Mouse (Mus musculus) left cerebral cortex, adult 18-20 months (tissue): ENCODE measurements around the gene Stx1a. TPM values are rescaled to one million over a fixed set of nuclear protein-coding genes. Genes with fewer than 3 reads are reported as not detected.
"Not testable (repeated sequence)": the region's sequence is repeated elsewhere in the genome, so short reads cannot be mapped to it uniquely, and the experiment has no call there.

Source experiments
- DNase-seq, 2 experiments: peaks; one replicate each; pipeline ENCODE4 v3.0.0; 2021 to 2022; ENCODE audit warnings: low spot score in 2 of 2, mixed read lengths in 1 of 2
- total RNA-seq, 2 experiments: library from RNA; stranded (reverse); gene quantifications; 2 replicates each; pipeline ENCODE4 v1.2.3; 2021

The Stx1a gene
- total RNA-seq, 2 experiments from 2014 or later: 309 to 311 TPM

DNA sequence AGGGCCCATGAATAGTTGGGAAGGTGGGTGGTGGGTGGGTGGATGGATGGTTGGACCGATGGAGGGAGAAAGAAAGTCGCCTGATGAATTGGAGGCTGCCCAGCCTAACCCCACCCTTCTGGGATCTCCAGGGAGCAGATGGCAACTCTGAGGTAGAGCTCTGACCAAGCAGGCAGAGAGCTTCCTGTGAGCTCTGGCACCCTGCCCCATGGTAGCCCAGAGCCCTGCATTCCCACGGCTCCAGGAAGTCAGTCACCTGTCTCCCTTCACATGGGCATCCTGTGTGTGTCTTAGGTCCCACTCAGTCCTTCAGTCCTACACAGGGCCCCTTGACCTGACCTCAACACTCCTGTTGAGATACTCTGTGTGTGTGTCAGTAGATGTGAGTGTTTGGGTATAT is 14.7 kb downstream of the Stx1a start:
- peak in 1 of 2 experiments; percentile 35 for DNase-seq

GRCm38 (mm10) chr5:135039541-135039940 is 16.3 kb downstream of the Stx1a start:
- peak in 1 of 2 experiments; percentile 49 for DNase-seq

DNA sequence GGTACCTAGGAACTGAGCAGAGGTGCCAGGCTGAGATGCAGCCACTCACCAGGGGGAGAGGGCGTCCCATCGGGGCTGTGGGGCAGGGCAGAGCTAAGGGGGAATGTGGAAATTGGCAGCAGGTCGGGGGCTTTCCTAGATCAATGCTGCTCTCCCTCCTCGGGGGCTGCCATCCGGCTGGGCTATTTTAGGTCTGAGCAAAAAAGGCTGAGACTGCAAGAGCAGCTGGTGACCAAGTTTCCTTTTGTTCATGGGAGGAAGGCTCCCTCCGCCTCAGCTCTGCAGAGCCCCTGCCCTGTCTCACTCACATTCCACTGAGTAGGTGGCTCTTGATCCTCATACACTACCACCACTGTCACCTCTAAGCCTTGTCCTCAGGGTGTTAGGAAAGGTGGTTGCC is 16.8 kb downstream of the Stx1a start:
- DNase-seq: peak in 1 of 2 experiments; percentile 63

GRCm38 (mm10) chr5:135040777-135041176 is 17.5 kb downstream of the Stx1a start:
- peak; percentile 61 to 77 for DNase-seq

DNA sequence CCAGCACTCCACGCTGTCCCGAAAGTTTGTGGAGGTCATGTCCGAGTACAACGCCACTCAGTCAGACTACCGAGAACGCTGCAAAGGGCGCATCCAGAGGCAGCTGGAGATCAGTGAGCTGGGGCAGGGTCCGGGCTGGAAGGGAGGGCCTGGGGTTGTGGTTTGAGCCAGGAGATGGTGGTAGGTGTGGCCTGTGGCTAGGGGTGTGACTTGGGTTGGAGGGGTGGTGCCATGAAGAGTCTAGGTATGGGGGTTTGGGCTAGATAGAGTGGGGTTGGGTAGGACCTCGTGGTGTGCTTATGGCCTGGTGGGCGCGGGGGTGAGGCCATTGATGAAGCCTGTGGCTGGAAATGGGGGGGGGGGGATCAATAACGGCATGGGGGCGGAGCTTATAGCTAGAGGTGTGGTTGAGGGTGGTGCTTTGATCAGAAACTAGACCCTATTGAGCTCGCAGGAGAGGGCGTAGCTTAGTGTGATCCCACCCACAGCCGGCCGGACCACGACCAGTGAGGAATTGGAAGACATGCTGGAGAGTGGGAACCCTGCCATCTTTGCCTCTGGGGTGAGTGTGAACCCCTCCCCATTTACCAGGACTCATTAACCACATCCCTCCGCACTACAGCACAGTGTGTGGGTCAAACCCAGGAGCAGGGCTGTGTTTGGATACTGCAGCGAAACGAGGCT is 19.0 kb downstream of the Stx1a start:
- DNase-seq: no peak

DNA sequence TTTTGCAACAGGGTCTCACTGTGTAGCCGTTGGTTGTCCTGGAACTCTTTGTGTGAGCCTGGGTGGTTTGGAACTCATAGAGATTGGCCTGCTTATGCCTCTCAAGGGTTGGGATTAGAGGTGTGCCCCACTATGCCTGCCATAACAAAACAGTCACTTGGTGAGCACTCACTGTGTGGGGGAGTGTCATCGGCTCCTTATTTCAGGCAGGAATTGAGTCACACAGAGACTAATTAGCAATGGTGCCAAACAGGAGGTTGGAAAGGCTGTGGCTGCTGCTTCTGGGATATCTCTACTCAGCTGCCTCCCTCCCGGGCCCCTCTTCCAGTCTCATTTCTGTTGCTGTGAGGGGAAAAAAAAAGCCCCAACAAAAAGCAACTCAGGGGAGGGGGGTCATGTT is 21.3 kb downstream of the Stx1a start:
- DNase-seq: peak in 1 of 2 experiments; percentile 33

GRCm38 (mm10) chr5:135048539-135048938 is 25.3 kb downstream of the Stx1a start:
- DNase-seq: no peak

GRCm38 (mm10) chr5:135049268-135049667 is 26.0 kb downstream of the Stx1a start:
- not testable (repeated sequence) for DNase-seq

GRCm38 (mm10) chr5:135053356-135053755 is 30.1 kb downstream of the Stx1a start:
- no peak for DNase-seq

DNA sequence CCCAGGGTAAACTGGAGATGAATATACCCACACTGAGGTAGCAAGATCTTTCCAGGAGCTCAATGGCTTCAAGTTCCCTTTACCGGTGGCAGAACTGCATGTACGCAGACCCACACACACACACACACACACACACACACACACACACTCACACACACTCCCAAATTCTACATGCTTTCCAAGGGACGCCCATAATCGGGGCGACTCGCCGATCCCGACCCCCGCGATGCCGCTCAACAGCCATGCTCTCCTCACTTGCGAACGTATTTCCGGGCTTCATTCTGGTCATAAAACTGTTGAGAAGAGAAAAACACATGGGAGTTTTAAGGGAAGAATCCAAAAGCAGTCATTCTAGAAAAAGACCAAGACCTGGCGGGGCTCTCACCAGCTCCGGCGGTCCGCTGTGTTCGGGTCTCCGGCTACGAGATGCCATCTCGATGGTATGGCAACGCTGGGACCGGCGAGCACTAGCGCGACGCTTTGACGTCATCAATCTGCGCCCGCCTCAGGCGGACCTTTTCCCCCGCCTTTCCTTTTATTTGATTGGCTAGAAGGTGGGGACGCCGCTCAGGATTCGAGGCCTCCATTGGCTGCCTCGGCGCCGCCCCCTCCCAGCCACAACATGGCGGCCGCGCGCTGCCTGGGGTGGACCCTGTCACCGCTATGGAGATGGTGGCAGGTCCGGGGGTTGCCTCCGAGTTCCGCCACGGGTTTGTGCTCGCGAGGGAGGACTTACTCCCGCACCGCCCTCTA is 40.5 kb downstream of the Stx1a start, which contains the start of gene Dnajc30:
Gene Dnajc30 (plus strand): TSS at position 574 of the 753 bp plus-strand sequence.
- DNase-seq: peak; percentile 98

DNA sequence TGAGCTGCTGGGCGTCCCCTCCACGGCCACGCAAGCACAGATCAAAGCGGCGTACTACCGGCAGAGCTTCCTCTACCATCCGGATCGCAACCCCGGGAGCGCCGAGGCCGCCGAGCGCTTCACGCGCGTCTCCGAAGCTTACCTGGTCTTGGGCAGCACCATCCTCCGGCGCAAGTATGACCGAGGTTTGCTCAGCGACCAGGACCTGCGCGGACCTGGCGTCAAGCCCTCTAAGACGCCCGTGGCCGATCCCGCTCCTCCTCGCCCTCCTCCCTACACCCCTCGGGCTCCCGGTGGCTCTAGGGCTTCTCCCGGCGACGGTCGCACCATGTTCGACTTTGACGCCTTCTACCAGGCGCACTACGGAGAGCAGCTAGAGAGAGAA is 41.1 kb downstream of the Stx1a start:
- DNase-seq: no peak

DNA sequence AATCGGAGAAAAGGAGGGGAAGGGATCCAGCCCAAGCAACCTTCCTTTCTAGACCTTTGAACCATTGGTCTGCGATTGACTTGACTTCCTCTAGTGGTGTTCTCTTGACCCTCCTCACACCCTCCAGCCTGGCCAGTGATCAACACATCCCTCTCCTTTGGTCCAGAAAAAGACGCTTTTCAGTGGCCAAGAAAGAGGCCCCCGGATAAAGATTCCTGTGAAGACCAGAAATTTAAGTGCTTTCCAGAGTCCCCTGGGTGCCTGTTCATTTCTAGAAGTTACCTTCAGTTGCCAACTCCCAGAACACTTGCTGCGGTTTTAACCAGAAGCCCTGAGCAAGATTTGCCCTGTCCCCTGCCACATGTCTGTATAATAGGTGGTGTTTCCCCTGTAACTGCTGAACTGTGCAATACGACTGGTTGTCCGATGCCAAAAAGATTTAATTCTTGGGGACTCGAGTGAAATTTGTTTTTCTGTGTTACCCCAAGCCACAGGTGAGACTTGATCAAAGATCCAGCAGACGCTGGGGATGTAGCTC is 41.7 kb downstream of the Stx1a start, which contains the start of gene Bud23:
Gene Bud23 (minus strand): TSS at position 51 of the 538 bp plus-strand sequence.
- not testable (repeated sequence) for DNase-seq

DNA sequence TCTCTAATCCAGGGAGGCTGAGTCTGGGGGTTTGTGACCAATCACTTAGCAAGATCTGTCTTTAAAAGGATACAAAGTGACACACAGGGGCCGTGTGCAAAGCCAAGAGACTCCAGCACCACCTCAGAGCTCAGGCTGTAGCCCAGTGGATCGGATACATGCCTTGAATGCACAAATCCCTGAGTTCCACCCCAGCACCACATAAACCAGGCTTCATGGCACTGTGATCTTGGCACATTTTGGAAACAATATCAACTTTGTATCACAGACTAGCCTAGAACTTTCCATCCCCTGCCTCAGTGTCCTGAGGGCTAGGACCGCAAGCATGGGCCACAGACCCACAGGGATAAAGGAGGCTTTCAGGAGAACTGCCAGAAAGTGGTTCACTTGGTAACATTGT is 42.7 kb downstream of the Stx1a start:
- no peak for DNase-seq

DNA sequence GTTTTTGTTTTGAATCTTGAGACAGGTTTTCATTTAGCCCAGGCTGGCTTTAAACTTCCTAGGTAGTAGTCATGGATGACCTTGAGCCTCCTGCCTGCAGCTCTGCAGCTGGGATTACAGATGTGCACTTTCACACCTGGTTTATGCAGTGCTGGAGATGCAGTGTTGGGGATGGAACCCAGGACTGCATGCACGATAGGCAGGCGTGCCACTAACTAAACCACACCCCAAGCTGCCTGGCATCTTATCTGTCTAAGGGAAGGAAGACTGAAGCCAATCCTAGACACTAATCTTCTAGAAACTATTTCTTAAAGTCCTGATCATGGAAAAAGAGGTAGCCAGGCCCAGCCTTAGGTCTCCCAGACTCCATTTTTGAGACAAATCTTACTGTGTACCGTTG is 47.2 kb downstream of the Stx1a start:
- no peak for DNase-seq

DNA sequence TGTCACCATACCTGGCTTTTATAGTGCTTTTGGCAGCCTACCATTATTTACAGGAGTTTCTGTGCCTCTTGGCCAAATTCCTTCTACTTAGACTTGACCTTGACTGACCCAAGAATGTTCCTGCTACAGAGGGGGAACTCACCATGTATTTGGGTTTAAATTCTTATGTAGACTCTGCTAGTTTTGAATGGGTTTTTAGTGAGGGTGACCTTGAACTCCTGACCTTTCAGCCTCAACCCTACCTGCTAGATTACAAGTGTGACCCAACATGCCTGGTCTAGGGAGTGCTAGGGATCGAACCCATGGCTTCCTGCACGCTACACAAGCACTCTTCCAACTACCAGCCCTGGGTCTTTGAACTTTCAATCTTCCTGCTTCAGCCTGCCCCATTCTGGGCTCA is 48.8 kb downstream of the Stx1a start:
- DNase-seq: no peak

DNA sequence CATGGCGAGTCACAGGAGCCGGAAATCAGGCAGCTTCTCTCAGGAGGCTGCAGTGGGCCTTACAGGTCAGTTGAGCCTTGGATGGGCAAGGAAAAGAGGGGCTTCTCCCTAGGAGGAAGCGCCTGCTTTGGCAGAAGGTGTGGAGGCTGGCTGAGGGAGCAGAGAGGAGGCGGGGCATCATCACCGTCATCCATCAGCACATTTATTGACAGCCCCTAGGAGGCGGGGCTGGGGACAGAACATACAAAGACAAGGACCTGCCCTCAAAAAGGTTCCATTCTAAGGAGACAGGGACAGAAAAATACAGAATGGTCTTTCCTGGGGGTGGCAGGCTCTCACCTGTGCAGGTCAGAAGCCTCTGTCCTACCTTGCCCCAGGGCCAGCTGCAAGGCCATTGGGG is 49.4 kb downstream of the Stx1a start:
- no peak for DNase-seq

DNA sequence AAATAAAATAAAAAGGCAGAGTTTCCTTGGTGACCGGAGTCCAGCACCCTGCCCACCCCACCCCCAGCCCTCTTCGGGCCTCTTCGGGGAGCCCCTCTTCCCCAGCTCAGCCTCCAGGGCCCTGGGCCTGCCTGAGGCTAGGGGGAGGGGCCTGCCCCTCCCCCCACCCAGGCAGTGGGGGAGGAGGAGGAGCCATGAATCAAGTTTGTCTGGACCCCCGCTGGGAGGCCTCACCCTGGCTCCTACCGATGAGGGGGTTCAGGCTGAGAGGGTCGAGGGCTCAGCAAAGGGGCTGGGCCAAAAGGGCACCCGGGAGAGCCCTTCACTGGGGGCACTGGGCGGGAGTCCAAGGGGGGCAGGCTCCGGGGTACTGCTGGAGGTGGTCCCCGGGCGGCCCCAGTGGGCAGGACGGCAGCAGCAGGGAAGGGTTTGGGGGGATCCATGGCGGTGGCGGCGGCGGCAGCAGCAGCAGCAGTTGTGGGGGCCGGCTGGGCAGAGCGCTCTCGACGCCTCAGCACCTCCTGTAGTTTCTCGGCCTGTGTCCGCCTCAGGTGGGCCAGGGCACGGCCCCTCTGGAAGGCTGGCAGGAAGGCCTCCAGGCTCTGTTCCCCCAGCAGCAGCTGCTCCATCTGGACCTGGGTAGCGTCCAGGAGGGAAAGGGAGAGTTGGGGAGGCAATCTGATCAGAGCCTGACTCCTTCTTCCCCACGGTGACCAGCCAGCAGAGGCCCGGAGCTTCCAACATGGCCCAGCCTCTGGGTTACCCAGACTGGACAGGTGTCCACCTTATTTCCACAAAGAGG is 50.3 kb downstream of the Stx1a start:
- DNase-seq: no peak

GRCm38 (mm10) chr5:135075655-135076054 is 52.4 kb downstream of the Stx1a start:
- no peak for DNase-seq

DNA sequence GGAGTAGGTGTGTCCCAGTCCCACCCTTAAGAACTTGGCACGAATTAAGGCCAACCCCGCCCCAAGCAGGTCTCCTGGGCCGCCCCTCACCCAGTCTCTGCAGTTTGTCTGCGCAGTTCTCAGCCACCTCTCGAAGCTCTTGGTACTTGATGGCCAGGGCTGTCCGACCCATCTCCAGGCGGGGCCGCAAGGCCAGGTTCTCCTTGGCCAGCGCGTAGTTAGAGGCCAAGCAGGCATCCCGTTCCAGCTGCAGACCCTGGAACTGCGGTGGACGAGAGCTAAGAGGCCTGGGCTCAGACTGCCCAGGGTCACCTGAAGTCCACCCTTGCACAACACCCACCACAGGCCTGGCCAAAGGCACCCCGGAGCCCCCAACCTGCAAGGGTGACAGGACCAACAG is 53.1 kb downstream of the Stx1a start:
- no peak for DNase-seq

DNA sequence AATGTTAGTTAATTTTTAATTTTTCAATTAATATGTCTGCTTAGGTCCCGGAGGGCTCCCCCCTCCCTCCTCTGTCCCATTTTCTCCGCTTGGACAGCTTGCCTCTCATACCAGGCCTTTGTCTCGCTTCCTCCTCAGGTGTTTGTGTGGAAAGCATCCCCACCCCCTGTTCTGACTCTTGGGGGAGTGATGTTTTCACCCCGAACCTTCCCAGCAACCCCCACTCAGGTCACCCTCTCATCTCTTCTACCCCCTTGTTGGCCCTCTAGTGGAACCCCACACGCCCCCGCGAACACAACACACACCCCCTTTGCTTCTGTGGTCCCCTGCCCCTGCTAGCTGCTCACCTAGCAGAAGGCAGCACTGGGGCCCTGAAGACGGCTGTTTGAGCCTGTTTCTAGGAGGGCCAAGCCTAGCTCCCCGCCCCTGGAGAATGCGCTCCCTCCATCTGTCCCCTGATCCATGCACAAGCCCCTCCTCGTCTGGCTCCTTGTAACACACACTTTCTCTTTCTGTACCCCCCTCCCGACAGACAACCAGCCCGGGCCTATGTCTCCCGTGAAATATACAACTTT is 53.7 kb downstream of the Stx1a start:
- DNase-seq: no peak
